Mouse (Mus musculus): ENCODE data around the gene Mmp8.
A peak's percentile ranks its signal among the peaks of the same experiment; 100 is the strongest.

Gene Mmp8

DNA sequence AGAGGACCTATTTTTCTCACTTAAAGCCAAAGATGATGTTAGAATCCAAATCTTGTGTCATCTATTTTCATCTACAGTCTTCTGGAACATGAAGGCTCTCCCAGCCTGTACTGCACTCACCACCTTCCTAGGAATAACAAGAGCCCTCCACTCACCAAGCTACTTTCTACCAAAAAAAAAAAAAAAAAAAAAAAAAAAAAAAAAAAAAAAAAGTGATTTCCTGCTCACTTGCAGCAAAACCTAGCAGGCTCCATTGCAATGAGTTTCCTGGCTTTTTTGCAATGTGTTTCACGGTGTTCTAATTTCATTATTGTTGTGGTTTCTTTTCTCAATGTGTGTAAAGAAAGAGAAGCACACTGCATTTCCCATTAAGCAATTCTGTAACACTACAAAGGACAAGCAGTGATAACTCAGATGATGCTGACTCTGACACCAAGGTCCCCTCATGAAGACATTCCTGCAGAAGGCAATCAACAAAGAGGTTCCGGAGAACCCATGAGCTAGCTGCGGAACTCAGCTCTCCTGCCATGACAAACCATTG, 35.1 kb downstream of the Mmp8 start:
- DNase-seq (ENCODE audit: low read depth, low spot score): no peak

DNA sequence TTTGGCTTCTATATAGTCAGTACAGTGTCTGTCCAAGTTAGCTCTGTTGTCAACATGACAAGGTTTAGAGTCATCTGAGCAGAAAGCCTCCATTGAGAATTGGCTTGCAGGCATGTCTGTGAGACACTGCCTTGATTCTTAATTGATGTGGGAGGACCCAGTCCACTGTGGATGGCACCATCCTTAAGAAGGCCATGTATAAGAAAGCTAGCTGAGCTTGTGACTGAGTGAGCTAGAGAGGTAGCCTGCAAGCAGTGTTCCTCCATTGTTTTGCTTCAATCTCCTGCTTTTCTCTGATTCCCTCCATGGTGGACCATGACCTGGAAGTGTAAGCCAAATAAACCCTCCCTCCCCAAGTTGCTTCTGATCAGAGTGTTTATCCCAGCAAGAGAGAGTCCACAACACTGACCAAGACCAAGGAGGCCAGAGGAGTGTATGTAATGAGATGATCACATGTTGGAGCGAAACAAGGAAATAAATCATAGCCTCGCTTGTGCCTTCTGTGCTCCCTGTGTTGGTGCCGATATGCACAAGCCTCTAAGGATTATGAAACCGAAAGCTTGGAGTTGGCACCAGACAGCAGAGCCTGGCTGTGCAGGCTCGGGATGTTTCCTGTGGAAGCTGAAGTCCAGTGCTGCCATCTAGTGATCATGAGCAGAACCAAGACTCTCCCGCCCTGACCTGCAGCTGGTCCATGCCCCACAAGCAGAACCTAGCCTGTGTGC, 36.7 kb downstream of the Mmp8 start:
- peak; percentile 84 for DNase-seq (ENCODE audit: low read depth, low spot score)

DNA sequence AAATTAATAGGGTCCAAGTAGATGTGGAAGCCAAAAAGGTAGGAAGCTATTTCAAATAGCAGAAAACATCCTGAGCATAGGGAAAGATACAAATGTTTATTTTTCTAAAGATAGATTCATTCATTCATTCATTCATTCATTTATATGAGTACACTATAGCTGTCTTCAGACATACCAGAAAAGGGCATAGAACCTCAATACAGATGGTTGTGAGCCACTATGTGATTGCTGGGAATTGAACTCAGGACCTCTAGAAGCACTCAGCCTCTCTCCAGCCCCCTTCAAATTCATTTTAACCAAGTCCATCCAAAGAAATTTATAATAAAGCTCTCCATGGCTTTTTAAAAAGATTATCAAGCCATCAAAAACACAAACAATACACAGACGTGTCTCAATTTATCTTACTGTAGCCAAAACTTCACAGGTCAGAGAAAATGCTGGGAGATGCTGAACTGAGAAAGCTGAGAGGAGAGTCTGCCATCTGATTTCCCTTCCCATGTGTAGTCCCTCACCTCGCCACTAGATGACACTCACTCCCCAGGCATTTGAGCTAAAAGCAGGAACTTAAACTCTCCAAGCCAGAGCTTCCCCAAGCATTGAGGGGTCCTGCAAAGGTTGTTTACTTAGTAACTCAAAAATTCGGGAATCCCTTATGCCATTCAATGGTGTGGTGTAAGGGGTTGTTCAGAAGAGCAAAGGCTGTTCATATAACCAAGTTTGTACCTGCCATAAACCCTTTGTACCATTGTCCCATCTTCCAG, 44.9 kb downstream of the Mmp8 start:
- DNase-seq (ENCODE audit: low read depth, low spot score): peak; percentile 75

DNA sequence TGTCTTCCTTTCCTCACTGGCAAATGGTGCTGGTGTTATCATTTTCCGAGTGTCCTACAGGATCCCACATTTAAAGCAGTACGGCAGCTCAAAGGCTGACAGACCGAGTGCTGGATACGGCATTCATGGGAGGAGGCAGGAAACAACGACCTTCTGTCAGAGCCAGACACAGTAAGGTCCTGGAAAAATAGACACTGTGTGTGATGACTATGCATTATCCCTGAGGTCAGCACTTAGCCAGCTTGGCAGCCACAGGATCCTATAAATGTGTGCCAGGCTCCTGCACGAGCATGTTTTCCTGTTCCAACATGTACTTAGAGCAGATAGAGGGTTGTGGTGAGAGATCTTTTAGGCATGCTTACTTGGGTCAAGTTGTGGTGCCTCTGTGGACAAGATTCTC, 45.7 kb downstream of the Mmp8 start:
- peak; percentile 1 for DNase-seq (ENCODE audit: low read depth, low spot score)

DNA sequence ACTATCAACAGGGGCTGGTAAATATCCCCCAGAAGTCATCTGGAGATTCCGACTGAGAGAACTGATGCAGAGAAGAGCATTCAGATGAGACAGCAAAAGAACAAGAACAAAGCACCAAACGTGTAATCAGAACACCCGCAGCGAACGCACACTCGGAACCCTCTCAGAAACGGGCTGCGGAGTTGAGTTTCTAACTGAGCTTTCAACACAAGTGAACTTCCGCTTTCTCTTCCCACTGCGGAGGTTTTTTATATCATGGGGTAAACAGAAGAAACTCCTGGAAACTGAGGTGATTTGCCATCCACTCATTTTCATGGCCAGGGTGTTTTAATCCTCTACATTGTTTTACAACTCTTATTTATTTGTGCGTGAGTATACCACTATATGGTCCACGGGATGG, 47.4 kb downstream of the Mmp8 start:
- DNase-seq (ENCODE audit: low read depth, low spot score): no peak
